Mouse (Mus musculus): ENCODE measurements around the gene Lmbr1. TPM values are rescaled to one million over a fixed set of nuclear protein-coding genes. Genes with fewer than 3 reads are reported as not detected.
"Not testable (repeated sequence)": the region's sequence is repeated elsewhere in the genome, so short reads cannot be mapped to it uniquely, and the experiment has no call there.

Gene Lmbr1
- 15.5 TPM for polyA plus RNA-seq (2021)

- ATAC-seq (peak; percentile 91), DNase-seq (ENCODE audit: low read depth, low spot score) (peak; percentile 69)
- ChIA-PET POLR2A (interaction anchor here (1.1 to 2.2 kb wide), 2 partner anchors 10 to 191 kb away, joined by 3 to 12 read pairs; partner anchors contain the start of gene Ube3c), CTCF (interaction anchor here (1.4 to 3.3 kb wide), 2 partner anchors 11 to 396 kb away, joined by 3 to 18 read pairs; no protein-coding TSS in a partner anchor)
- no peaks in the 10 kb centered on the region for H3K27me3 ChIP-seq
- in situ Hi-C loops (cut with MboI; ENCODE audit: low pct_unique_long_range_greater_than_20kb): loop anchor here (25.0 kb wide), 1 partner anchor 709 kb away; no protein-coding TSS in a partner anchor
- no peak for TF ChIP-seq CTCF (IDR thresholded peaks at IDR 0.05)
These were observed at the start of gene Lmbr1 for GRCm38 (mm10) chr5:29378298-29379036. Lmbr1 (minus strand) TSS chr5:29378390.

GRCm38 (mm10) chr5:29423330-29423729, 45.1 kb upstream of the Lmbr1 start:
- peaks cover 63% of the 10 kb centered on the region for H3K27me3 ChIP-seq
- POLR2A ChIA-PET; DNase-seq (ENCODE audit: low read depth, low spot score); ATAC-seq; in situ Hi-C loops (cut with MboI; ENCODE audit: low pct_unique_long_range_greater_than_20kb); CTCF ChIA-PET: not testable (repeated sequence)

GRCm38 (mm10) chr5:29413041-29413440, 34.9 kb upstream of the Lmbr1 start:
- peak; percentile 61 for TF ChIP-seq CTCF (IDR thresholded peaks at IDR 0.05)
- no peak for DNase-seq (ENCODE audit: low read depth, low spot score)
- POLR2A ChIA-PET: no interaction called here

GRCm38 (mm10) chr5:29410854-29411253, 32.7 kb upstream of the Lmbr1 start:
- ATAC-seq: no peak

More at GRCm38 (mm10) chr5:29413041-29413440, 34.9 kb upstream of the Lmbr1 start:
- in situ Hi-C loops (cut with MboI; ENCODE audit: low pct_unique_long_range_greater_than_20kb): no loop called here
- ATAC-seq: no peak
- CTCF ChIA-PET: no interaction called here
- peaks cover 43% of the 10 kb centered on the region for H3K27me3 ChIP-seq

GRCm38 (mm10) chr5:29398427-29398826, 20.2 kb upstream of the Lmbr1 start:
- ChIA-PET POLR2A (interaction anchor here (1.7 kb wide), 1 partner anchor 35 kb away, joined by 3 read pairs; no protein-coding TSS in a partner anchor), CTCF (interaction anchor here (1.3 to 4.3 kb wide), 4 partner anchors 10 to 23 kb away, joined by 3 to 30 read pairs (median 6); no protein-coding TSS in a partner anchor)
- in situ Hi-C loops (cut with MboI; ENCODE audit: low pct_unique_long_range_greater_than_20kb): loop anchor here (25.0 kb wide), 1 partner anchor 689 kb away; no protein-coding TSS in a partner anchor
- H3K27me3 ChIP-seq: peaks cover 5% of the 10 kb centered on the region
- ATAC-seq (peak; percentile 77), DNase-seq (ENCODE audit: low read depth, low spot score) (peak; percentile 58)
- TF ChIP-seq CTCF (IDR thresholded peaks at IDR 0.05): no peak

More at GRCm38 (mm10) chr5:29410854-29411253, 32.7 kb upstream of the Lmbr1 start:
- no peak for TF ChIP-seq CTCF (IDR thresholded peaks at IDR 0.05)
- in situ Hi-C loops (cut with MboI; ENCODE audit: low pct_unique_long_range_greater_than_20kb): no loop called here
- POLR2A ChIA-PET: no interaction called here
- no peak for DNase-seq (ENCODE audit: low read depth, low spot score)
- CTCF ChIA-PET: interaction anchor here (1.7 to 2.2 kb wide), 2 partner anchors 10 to 15 kb away, joined by 4 to 7 read pairs; no protein-coding TSS in a partner anchor
- H3K27me3 ChIP-seq: peaks cover 53% of the 10 kb centered on the region

- in situ Hi-C loops (cut with MboI; ENCODE audit: low pct_unique_long_range_greater_than_20kb): loop anchor here (5.0 to 25.0 kb wide), 2 partner anchors 298 to 698 kb away; no protein-coding TSS in a partner anchor
- DNase-seq (ENCODE audit: low read depth, low spot score) (no peak), ATAC-seq (peak; percentile 55)
- POLR2A ChIA-PET: interaction anchor here (0.7 to 1.9 kb wide), 2 partner anchors 10 to 40 kb away, joined by 4 to 12 read pairs; partner anchors contain the start of gene Lmbr1
- H3K27me3 ChIP-seq: peaks cover 3% of the 10 kb centered on the region
- peak; percentile 99 for TF ChIP-seq CTCF (IDR thresholded peaks at IDR 0.05)
- CTCF ChIA-PET: interaction anchor here (0.7 to 2.8 kb wide), 18 partner anchors 10 to 303 kb away, joined by 3 to 30 read pairs (median 4); partner anchors contain the start of genes Lmbr1 and Nom1
These were observed 11.0 kb upstream of the Lmbr1 start for GRCm38 (mm10) chr5:29388944-29389765.

GRCm38 (mm10) chr5:29388181-29388943, 10.2 kb upstream of the Lmbr1 start:
- no peak for TF ChIP-seq CTCF (IDR thresholded peaks at IDR 0.05)
- peaks cover 3% of the 10 kb centered on the region for H3K27me3 ChIP-seq
- in situ Hi-C loops (cut with MboI; ENCODE audit: low pct_unique_long_range_greater_than_20kb): loop anchor here (5.0 to 25.0 kb wide), 2 partner anchors 299 to 699 kb away; no protein-coding TSS in a partner anchor
- ChIA-PET POLR2A (interaction anchor here (0.7 to 1.9 kb wide), 3 partner anchors 10 to 583 kb away, joined by 3 to 12 read pairs (median 4); partner anchors contain the start of gene Lmbr1), CTCF (interaction anchor here (0.9 to 2.8 kb wide), 10 partner anchors 9 to 300 kb away, joined by 3 to 30 read pairs (median 5); partner anchors contain the start of genes Lmbr1 and Nom1)
- DNase-seq (ENCODE audit: low read depth, low spot score) (no peak), ATAC-seq (no peak)

- ATAC-seq: no peak
- in situ Hi-C loops (cut with MboI; ENCODE audit: low pct_unique_long_range_greater_than_20kb): loop anchor here (5.0 to 25.0 kb wide), 2 partner anchors 300 to 700 kb away; no protein-coding TSS in a partner anchor
These were observed 9.4 kb upstream of the Lmbr1 start for GRCm38 (mm10) chr5:29387591-29387990.

GRCm38 (mm10) chr5:29382776-29383175, 4.6 kb upstream of the Lmbr1 start:
- CTCF ChIA-PET: no interaction called here
- POLR2A ChIA-PET: no interaction called here
- H3K27me3 ChIP-seq: no peaks in the 10 kb centered on the region
- in situ Hi-C loops (cut with MboI; ENCODE audit: low pct_unique_long_range_greater_than_20kb): loop anchor here (25.0 kb wide), 1 partner anchor 705 kb away; no protein-coding TSS in a partner anchor
- no peak for ATAC-seq
- DNase-seq (ENCODE audit: low read depth, low spot score): no peak
- TF ChIP-seq CTCF (IDR thresholded peaks at IDR 0.05): no peak

More at GRCm38 (mm10) chr5:29387591-29387990, 9.4 kb upstream of the Lmbr1 start:
- DNase-seq (ENCODE audit: low read depth, low spot score): no peak
- ChIA-PET CTCF (interaction anchor here (2.3 to 2.8 kb wide), 2 partner anchors 12 to 48 kb away, joined by 9 to 30 read pairs; partner anchors contain the start of gene Nom1), POLR2A (interaction anchor here (1.9 kb wide), 1 partner anchor 9 kb away, joined by 12 read pairs; the partner anchor contains the start of gene Lmbr1)
- peaks cover 3% of the 10 kb centered on the region for H3K27me3 ChIP-seq
- no peak for TF ChIP-seq CTCF (IDR thresholded peaks at IDR 0.05)
